Mouse (Mus musculus) kidney, embryonic 16.5 days (tissue): Measurements from ENCODE around the gene Mmp11. TPM values are rescaled to one million over a fixed set of nuclear protein-coding genes. Genes with fewer than 3 reads are reported as not detected.
A peak's percentile ranks its signal among the peaks of the same experiment; 100 is the strongest.

Experiments used
- ATAC-seq: fragments of 200-750 bp; cut with Nextera tagmentation; 2 replicates; pipeline ENCODE4 v1.8.0; 2017; ENCODE audit warnings: moderate TSS enrichment; ENCODE audit not compliant: low FRiP score, low TSS enrichment
- H3K27ac ChIP-seq: fragments of 300-500 bp; sonication (generic); 2 replicates; pipeline ENCODE4 v1.5.1; 2014; ENCODE audit warnings: low read length
- H3K27me3 ChIP-seq: fragments of 300-500 bp; sonication (generic); 2 replicates; pipeline ENCODE4 v1.6.1; 2014; ENCODE audit warnings: low read length, control low read depth, mixed read lengths; ENCODE audit not compliant: insufficient read depth
- H3K36me3 ChIP-seq: fragments of 300-500 bp; sonication (generic); 2 replicates; pipeline ENCODE4 v1.6.1; 2014; ENCODE audit warnings: low read length, control low read depth, mixed read lengths; ENCODE audit not compliant: insufficient read depth
- H3K4me1 ChIP-seq: fragments of 300-500 bp; sonication (generic); 2 replicates; pipeline ENCODE4 v1.6.1; 2014; ENCODE audit warnings: low read length, control low read depth, mixed read lengths; ENCODE audit not compliant: insufficient read depth
- H3K4me2 ChIP-seq: fragments of 300-500 bp; sonication (generic); replicated peaks from 2 replicates; pipeline ENCODE4 v1.6.1; 2014; ENCODE audit warnings: low read depth, low read length
- H3K4me3 ChIP-seq: fragments of 300-500 bp; sonication (generic); 2 replicates; pipeline ENCODE4 v1.5.1; 2014; ENCODE audit warnings: mild to moderate bottlenecking, low read length
- H3K9ac ChIP-seq: fragments of 300-500 bp; sonication (generic); replicated peaks from 2 replicates; pipeline ENCODE4 v1.6.1; 2014; ENCODE audit warnings: low read length
- H3K9me3 ChIP-seq: fragments of 300-500 bp; sonication (generic); 2 replicates; pipeline ENCODE4 v1.6.1; 2016; ENCODE audit warnings: low read length, control low read depth
- WGBS: fragments of 180-500 bp; shearing (Covaris S2); extraction: QIAGEN DNeasy Blood & Tissue Kit; methylation state at CpG from one replicate; pipeline ENCODE4 v1.1.7; 2014; 5-methylcytosine and 5-hydroxymethylcytosine counted together
- polyA plus RNA-seq: library from polyadenylated mRNA; unstranded; fragments of >200 nt; fragmentation: Nextera tagmentation; extraction: Ambion mirVana; gene quantifications from 2 replicates; pipeline ENCODE4 v1.2.1, GENCODE M21; 2015

Gene Mmp11
- polyA plus RNA-seq, 1 experiment from 2014 or later = 62.1 TPM

GRCm38 (mm10) chr10:75949053-75950045, 13.1 kb upstream of the Mmp11 start:
- WGBS = 62% methylated on average over 22 of the region's 22 CpGs
- H3K36me3 ChIP-seq = no peaks in the 10 kb centered on the region
- H3K27me3 ChIP-seq = peaks cover 3% of the 10 kb centered on the region; the same call in 1 of the 2 replicates
- no peak overlapping the region for H3K9ac ChIP-seq
- peak; percentile 29; the same call in 1 of the 2 replicates for ATAC-seq
- H3K4me2 ChIP-seq = no peak overlapping the region
- H3K27ac ChIP-seq = no peak overlapping the region
- no peaks in the 10 kb centered on the region for H3K9me3 ChIP-seq
- H3K4me1 ChIP-seq = peaks cover 19% of the 10 kb centered on the region
- no peak overlapping the region for H3K4me3 ChIP-seq

- peaks cover 3% of the 10 kb centered on the region; the same call in 1 of the 2 replicates for H3K27me3 ChIP-seq
- no peak overlapping the region for H3K9ac ChIP-seq
- no peaks in the 10 kb centered on the region for H3K36me3 ChIP-seq
- no peak for ATAC-seq
- no peak overlapping the region for H3K4me2 ChIP-seq
- H3K4me1 ChIP-seq = peaks cover 25% of the 10 kb centered on the region
- 85% methylated on average over 5 of the region's 5 CpGs for WGBS
- H3K4me3 ChIP-seq = no peak overlapping the region
- no peak overlapping the region for H3K27ac ChIP-seq
- H3K9me3 ChIP-seq = no peaks in the 10 kb centered on the region
Measured at GRCm38 (mm10) chr10:75948079-75948478, 11.8 kb upstream of the Mmp11 start.

DNA sequence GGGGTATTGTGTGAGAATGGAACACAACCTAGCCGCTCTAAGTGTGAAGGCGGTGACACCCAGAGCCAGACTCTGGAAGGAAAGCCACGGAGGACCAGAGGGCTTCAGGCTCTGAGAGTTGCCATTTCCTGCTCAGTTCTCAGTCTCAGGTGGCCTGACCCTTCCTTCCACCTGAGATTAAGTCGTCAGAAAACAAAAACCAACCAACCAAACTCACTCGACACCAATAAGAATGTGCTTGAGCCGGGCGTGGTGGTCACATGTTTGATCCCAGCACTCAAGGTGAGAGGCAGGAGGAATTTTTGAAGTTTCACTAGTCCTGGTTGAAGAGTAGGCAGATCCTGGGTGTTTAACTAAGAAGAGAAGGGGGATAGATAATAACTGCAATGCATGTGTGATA, 9.6 kb upstream of the Mmp11 start:
- no peaks in the 10 kb centered on the region for H3K9me3 ChIP-seq
- 83% methylated on average over 7 of the region's 7 CpGs for WGBS
- H3K9ac ChIP-seq = no peak overlapping the region
- ATAC-seq = no peak
- no peaks in the 10 kb centered on the region for H3K36me3 ChIP-seq
- H3K27me3 ChIP-seq = no peaks in the 10 kb centered on the region
- peaks cover 22% of the 10 kb centered on the region for H3K4me1 ChIP-seq
- H3K4me2 ChIP-seq = no peak overlapping the region
- no peak overlapping the region for H3K27ac ChIP-seq
- no peak overlapping the region for H3K4me3 ChIP-seq

DNA sequence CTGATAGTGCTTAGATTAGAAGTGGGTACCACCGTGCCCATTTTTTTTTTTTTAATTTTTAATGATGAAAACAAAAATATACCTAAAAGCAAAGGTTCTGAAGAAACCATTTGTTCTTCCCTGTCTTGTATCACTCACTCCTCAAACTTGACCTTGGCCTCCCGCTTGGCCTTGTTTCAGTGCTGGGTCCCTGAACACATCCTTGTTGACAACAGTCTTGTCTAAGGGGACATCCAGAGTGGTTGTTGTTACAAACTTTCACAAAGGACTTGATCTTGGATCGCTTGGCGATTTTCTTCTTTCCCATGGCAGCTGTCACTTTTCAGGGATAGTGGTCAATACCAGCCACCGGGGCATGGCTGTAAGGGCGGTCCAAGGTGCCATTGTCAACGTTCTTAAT, 8.9 kb upstream of the Mmp11 start:
- Histone ChIP-seq H3K9ac (no peak overlapping the region), H3K27me3 (no peaks in the 10 kb centered on the region), H3K4me2 (no peak overlapping the region), H3K9me3 (no peaks in the 10 kb centered on the region), H3K4me3 (no peak overlapping the region), H3K36me3 (no peaks in the 10 kb centered on the region), H3K4me1 (peaks cover 15% of the 10 kb centered on the region), H3K27ac (no peak overlapping the region)
- ATAC-seq = no peak
- 92% methylated on average over 7 of the region's 7 CpGs for WGBS

DNA sequence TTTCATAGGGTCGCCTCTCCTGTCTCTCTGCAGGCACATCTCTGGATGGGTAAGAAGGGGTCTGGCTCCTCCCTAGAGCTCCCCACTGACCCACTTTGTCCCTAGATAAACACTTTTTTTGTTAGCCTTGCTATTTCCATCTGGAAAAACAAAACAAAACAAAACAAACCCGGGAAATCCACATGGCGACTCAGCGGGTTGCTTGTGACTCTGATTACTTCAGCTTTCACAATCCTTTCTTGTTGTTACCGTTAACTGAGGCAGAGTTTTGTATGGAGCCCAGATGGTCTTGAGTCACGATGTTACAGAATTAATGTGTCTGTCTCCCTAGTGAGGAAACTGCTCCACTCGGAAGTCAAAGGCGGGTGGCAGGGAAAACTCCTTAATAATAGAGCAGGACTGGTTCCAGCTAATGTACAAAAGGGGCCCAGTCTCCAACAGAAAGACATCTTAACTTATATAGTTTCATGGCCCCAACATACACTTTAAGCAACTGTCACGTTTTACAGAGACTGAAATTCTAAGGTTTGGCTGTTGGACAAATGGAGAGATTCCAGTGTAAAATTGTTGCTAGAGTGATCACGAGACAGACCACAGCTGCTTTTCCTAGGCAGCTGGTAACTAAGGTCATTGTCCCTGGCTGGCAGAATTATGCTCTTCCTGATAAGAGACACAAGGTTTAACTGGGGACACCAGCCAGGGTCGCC, 7.9 kb upstream of the Mmp11 start:
- Histone ChIP-seq H3K4me2 (peak overlapping the region; percentile 19), H3K4me1 (peaks cover 11% of the 10 kb centered on the region; the same call in 1 of the 2 replicates), H3K4me3 (no peak overlapping the region), H3K9me3 (no peaks in the 10 kb centered on the region), H3K9ac (no peak overlapping the region), H3K27me3 (no peaks in the 10 kb centered on the region), H3K36me3 (no peaks in the 10 kb centered on the region), H3K27ac (peak overlapping the region; percentile 67)
- ATAC-seq = no peak
- WGBS = 21% methylated on average over 11 of the region's 11 CpGs

- H3K4me1 ChIP-seq = peaks cover 16% of the 10 kb centered on the region
- no peak within 1 kb of the TSS for H3K9ac ChIP-seq
- peak within 1 kb of the TSS; percentile 19 for H3K4me2 ChIP-seq
- no peaks in the 10 kb centered on the region for H3K27me3 ChIP-seq
- no peaks in the 10 kb centered on the region for H3K9me3 ChIP-seq
- H3K36me3 ChIP-seq = no peaks in the 10 kb centered on the region
- no peak within 1 kb of the TSS for H3K4me3 ChIP-seq
- WGBS = 82% methylated on average over 15 of the region's 15 CpGs
- no peak for ATAC-seq
- peak within 1 kb of the TSS; percentile 67 for H3K27ac ChIP-seq
Measured at GRCm38 (mm10) chr10:75942736-75943477, 6.6 kb upstream of the Mmp11 start, which contains the start of gene Vpreb3. Gene Vpreb3 (plus strand): TSS chr10:75943057.

- Histone ChIP-seq H3K4me2 (no peak overlapping the region), H3K4me3 (no peak overlapping the region), H3K9me3 (no peaks in the 10 kb centered on the region), H3K36me3 (no peaks in the 10 kb centered on the region), H3K9ac (no peak overlapping the region), H3K4me1 (peaks cover 25% of the 10 kb centered on the region), H3K27me3 (no peaks in the 10 kb centered on the region), H3K27ac (no peak overlapping the region)
- no peak for ATAC-seq
- WGBS = 70% methylated on average over 9 of the region's 9 CpGs
Measured at GRCm38 (mm10) chr10:75941042-75941824, 4.9 kb upstream of the Mmp11 start.

GRCm38 (mm10) chr10:75940520-75940919, 4.2 kb upstream of the Mmp11 start, which contains the start of gene Gm867:
Gene Gm867 (minus strand): TSS chr10:75940672.
- Histone ChIP-seq H3K4me1 (peaks cover 28% of the 10 kb centered on the region), H3K36me3 (no peaks in the 10 kb centered on the region), H3K9me3 (no peaks in the 10 kb centered on the region), H3K4me3 (no peak within 1 kb of the TSS), H3K4me2 (no peak within 1 kb of the TSS), H3K9ac (no peak within 1 kb of the TSS), H3K27ac (no peak within 1 kb of the TSS), H3K27me3 (no peaks in the 10 kb centered on the region)
- WGBS = 79% methylated on average over 5 of the region's 5 CpGs
- ATAC-seq = no peak
